Mouse (Mus musculus): ENCODE measurements around the gene Sumo2.
A peak's percentile ranks its signal among the peaks of the same experiment; 100 is the strongest.
"Not testable (repeated sequence)": the region's sequence is repeated elsewhere in the genome, so short reads cannot be mapped to it uniquely, and the experiment has no call there.

The Sumo2 gene

DNA sequence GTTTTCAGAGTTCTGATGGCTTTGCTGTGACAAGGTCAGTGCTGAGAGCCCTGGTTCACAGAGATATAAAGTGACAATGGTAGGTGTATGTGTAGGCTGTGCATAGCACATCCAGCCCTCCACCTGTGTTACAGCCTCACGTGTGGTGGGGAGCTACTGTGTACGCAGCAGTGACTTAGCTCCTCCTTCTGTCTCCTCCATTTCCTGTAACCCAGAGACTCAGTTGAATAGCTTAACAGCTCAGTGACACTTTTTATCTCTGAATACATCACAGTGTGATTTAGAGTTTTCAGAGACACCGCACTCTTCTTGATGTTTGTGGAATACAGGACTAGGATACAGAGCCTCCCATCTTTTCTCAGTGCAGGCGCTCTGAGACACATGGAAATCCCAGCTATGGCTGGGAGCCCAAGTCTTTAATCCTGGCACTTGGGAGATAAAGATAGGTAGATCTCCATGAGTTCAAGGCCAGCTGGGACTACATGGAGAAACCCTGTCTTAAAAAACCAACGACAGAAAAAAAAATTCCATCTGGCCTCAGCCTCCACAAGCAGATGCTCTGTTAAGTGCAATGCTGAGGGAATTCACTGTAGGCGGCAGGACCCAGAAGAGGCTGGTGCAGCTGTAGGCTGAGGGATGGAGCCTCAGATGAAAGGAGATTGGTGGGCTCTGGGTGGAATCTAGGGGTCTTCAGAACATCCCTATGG lies 54.4 kb downstream of the Sumo2 start:
- DNase-seq, result no peak

DNA sequence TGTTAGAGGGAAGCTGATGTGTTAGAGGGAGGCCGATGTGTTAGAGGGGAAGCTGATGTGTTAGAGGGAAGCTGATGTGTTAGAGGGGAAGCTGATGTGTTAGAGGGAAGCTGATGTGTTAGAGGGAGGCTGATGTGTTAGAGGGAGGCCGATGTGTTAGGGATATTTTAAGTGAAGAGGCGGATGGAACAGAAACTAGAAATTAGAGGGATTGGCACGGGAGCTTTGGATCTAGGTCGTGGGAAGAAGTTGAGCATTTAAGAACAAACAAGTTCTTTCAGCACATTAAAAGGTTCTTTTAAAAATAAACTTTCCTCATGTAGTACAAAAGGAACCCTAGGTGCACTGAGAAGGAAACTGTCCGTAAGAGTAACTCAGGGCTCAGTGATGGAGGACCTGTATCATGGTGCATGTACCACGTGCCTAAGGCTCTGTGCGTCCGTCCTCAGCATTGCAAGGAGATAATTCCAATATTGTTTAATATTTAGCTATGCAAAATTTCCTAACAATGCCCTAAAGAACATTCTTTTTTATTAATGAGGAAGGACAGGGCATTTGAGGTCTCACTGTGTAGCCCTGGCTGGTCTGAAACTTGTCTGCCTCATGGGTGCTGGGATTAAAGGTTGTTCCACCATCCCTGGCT lies 57.7 kb downstream of the Sumo2 start:
- DNase-seq, result no peak

DNA sequence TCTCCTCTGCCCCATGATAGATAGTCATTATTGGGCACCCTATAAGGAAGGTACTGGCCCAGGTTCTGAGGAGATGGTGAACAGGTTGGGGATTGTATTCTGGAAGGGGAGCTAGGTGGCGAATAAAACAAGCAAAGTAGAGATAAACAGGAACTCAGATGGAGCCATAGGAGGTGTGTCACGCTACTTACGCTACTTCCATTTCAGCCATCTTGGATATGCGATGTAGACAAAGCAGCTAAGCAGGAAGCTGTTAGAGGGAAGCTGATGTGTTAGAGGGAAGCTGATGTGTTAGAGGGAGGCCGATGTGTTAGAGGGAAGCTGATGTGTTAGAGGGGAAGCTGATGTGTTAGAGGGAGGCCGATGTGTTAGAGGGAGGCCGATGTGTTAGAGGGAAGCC lies 58.7 kb downstream of the Sumo2 start:
- not testable (repeated sequence) for DNase-seq

DNA sequence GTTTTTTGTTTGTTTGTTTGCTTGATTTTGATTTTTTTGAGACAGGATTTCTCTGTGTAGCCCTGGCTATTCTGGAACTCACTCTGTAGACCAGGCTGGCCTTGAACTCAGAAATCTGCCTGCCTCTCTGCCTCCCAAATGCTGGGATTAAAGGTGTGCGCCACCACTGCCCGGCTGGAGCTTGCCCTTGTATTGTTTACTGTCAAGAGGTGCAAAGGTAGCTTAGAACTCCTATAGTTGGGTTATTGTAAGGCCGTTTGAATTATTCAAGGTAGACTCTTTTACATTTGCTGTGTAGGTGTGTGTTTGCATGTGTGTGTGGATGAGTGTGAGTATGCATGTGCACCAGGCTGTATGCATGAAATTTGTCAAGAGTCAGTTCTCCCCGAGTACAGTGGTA lies 59.4 kb downstream of the Sumo2 start:
- DNase-seq, result not testable (repeated sequence)

DNA sequence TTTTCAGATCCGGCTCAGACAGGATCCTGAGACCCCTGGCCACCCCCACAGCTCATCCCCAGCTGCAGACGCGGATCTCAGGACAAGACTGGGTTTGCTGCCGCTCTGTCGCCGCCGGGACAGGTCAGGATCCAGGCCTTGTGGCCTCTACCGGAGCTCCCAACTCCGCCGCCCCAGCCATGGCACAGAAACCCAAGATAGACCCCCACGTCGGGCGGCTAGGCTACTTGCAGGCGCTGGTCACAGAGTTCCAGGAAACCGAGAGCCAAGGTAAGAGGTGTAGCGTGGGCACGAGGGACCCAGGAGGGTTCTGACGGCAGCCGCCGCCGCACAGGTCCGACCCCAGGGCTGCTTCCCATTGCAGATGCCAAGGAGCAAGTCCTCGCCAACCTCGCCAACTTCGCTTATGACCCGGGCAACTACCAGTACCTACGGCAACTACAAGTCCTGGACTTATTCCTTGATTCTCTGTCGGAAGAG lies 60.3 kb downstream of the Sumo2 start:
- DNase-seq, result no peak

DNA sequence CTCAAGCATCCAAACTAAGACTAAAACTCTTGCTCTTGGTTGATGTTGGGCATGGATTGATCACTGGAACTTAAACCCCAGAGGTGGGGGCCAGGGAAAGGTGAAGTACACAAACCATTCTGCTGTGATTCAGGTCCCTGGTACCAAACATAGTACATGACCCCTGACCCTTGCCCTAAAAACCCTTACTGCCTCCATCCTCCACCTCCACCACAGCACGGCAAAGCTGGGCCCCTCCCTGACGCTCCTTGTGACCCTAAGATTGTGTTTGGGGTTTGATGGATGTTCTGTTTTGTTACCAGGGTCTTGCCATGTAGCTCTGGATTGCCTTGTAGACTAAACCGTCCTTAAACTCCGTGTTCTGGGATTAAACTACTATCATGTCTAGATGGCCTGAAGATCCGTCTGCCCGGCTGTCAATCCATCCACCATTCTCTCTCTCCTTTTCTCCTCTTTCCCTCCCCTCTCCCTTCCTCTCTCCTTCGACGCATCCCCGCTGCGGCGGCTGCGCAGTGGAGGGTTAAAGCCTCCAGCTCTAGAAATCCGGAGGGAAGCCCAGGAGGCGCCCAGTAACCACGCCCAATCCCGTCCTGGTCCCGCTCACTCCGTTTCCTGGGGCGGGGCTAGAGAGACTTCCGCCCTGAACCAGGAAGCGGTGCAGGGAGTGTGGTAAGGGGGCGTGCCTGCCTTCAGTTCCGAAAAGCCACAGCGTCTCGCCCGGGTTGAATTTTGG lies 60.9 kb downstream of the Sumo2 start, which contains the start of gene Armc7:
TSS of gene Armc7 (plus strand) at position 643 of the 733 bp plus-strand sequence.
- DNase-seq, result peak; percentile 93 to 97

DNA sequence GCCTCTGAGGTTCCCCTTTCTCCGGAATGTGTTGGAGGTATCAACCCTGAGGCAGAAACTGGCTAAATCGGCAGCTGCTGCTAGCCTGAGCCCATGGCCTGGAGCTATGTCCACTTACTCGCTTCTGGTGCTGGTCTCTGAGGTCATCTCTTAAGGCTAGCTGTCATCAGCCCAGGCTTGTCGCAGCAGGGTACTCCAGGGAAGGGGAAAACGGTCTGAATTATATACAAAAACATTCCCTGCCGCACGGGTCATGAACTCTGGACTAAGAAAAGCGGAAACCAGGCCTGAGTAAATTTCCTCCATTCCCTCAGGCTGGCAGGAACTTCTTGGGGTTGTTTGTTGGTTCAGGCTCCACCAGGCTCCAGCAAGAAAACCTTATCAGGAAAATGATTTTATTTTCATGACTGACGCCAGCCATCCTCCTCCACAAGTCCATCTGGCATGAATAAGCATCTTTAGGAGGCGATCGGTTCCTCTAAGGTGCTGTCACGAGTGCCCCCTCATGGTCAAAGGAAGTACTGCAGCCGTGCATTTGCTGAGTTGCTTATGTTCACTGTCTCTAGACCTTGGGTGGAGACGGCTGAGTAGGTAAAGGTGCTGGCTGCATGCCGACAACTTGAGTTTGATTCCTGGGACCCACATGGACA lies 62.3 kb downstream of the Sumo2 start:
- DNase-seq, result peak; percentile 98 to 99
